Mouse (Mus musculus) midbrain, embryonic 11.5 days (tissue): Measurements from ENCODE around the gene Insm2. TPM values are rescaled to one million over a fixed set of nuclear protein-coding genes. Genes with fewer than 3 reads are reported as not detected.

Experiments used
- ATAC-seq: fragments of 200-750 bp; cut with Nextera tagmentation; 2 replicates; pipeline ENCODE4 v1.8.0; 2017; ENCODE audit warnings: moderate TSS enrichment, moderate library complexity; ENCODE audit not compliant: low FRiP score
- DNase-seq: peaks from one replicate; pipeline ENCODE4 v3.0.0; 2015; ENCODE audit warnings: low spot score; ENCODE audit errors: missing footprints
- H3K27ac ChIP-seq: fragments of 300-500 bp; sonication (generic); 2 replicates; pipeline ENCODE4 v1.5.1; 2014; ENCODE audit warnings: low read depth, low read length
- H3K27me3 ChIP-seq: fragments of 300-500 bp; sonication (generic); 2 replicates; pipeline ENCODE4 v1.6.1; 2014; ENCODE audit warnings: mild to moderate bottlenecking, low read length, moderate library complexity, mixed read lengths; ENCODE audit not compliant: control insufficient read depth, insufficient read depth
- H3K36me3 ChIP-seq: fragments of 300-500 bp; sonication (generic); 2 replicates; pipeline ENCODE4 v1.6.1; 2014; ENCODE audit warnings: mild to moderate bottlenecking, low read length, moderate library complexity, mixed read lengths; ENCODE audit not compliant: control insufficient read depth, insufficient read depth
- H3K4me1 ChIP-seq: fragments of 300-500 bp; sonication (generic); 2 replicates; pipeline ENCODE4 v1.6.1; 2014; ENCODE audit warnings: low read length; ENCODE audit not compliant: control insufficient read depth, insufficient read depth
- H3K4me2 ChIP-seq: fragments of 300-500 bp; sonication (generic); 2 replicates; pipeline ENCODE4 v1.6.1; 2014; ENCODE audit warnings: mild to moderate bottlenecking, moderate library complexity
- H3K4me3 ChIP-seq: fragments of 300-500 bp; sonication (generic); 2 replicates; pipeline ENCODE4 v1.5.1; 2014; ENCODE audit warnings: low read depth, low read length
- H3K9ac ChIP-seq: fragments of 300-500 bp; sonication (generic); 2 replicates; pipeline ENCODE4 v1.6.1; 2014; ENCODE audit warnings: low read length
- H3K9me3 ChIP-seq: fragments of 300-500 bp; sonication (generic); 2 replicates; pipeline ENCODE4 v1.6.1; 2016; ENCODE audit warnings: low read length; ENCODE audit not compliant: control insufficient read depth
- WGBS: fragments of 180-500 bp; shearing (Covaris S2); extraction: QIAGEN DNeasy Blood & Tissue Kit; methylation state at CpG from one replicate; pipeline ENCODE4 v1.1.7; 2014; 5-methylcytosine and 5-hydroxymethylcytosine counted together
- polyA plus RNA-seq: library from polyadenylated mRNA; unstranded; fragments of >200 nt; fragmentation: Nextera tagmentation; extraction: Ambion mirVana; gene quantifications from 2 replicates; pipeline ENCODE4 v1.2.1, GENCODE M21; 2014

The Insm2 gene
- polyA plus RNA-seq, 1 experiment from 2014 or later: 0.57 TPM

DNA sequence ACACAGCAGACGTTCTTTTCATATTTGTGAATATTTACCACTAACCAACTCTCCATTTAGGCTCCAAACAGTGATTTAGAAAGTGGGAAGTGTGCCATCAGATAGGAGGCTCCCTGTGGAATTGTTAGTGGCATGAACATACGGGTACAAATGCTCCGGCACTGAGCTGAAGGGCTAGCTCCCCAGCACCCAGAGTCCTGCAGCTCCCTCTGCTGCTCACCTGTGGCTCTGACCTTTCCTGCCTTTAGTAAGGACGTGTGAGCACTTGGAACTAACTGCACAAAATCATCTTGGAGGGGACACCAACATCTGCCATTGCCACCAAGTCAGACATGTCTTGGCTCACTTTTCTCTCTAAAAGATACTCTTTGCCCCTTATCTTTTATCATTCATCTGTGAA, 27.5 kb downstream of the Insm2 start:
- ATAC-seq (no peak), DNase-seq (peak; percentile 75)
- Histone ChIP-seq H3K4me2 (no peak overlapping the region), H3K27ac (no peak overlapping the region), H3K4me3 (no peak overlapping the region), H3K36me3 (no peaks in the 10 kb centered on the region), H3K27me3 (no peaks in the 10 kb centered on the region), H3K9ac (no peak overlapping the region), H3K4me1 (peaks cover 4% of the 10 kb centered on the region; the same call in 1 of the 2 replicates), H3K9me3 (no peaks in the 10 kb centered on the region)
- WGBS: 31% methylated on average over 4 of the region's 4 CpGs

DNA sequence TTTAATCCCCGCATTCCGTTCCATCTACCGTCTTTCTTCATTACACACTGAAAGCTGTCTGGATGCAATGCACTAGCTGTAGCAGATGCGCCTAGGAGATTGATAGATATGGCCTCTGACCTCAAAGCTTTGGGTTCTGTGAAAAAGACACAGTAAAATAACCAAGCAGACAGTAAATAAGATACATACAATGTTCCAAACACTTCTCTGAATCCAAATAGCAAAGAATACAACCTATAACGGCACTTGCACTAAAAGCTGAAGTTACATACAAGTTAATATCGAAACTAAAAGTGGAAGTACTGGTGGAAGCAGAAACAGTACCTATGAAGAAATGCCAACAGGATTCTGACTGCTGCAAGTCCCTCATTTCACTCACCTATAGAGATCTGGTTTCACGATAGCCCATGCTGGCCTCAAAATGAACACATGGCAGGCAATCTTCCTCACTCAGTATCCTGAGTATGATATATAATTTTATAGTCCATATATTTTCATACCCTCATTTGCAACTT, 48.8 kb downstream of the Insm2 start:
- Histone ChIP-seq H3K9ac (no peak overlapping the region), H3K4me3 (no peak overlapping the region), H3K27ac (no peak overlapping the region), H3K9me3 (no peaks in the 10 kb centered on the region), H3K36me3 (no peaks in the 10 kb centered on the region), H3K27me3 (no peaks in the 10 kb centered on the region), H3K4me1 (no peaks in the 10 kb centered on the region), H3K4me2 (no peak overlapping the region)
- WGBS: 94% methylated on average over 7 of the region's 7 CpGs
- ATAC-seq: no peak
- DNase-seq: no peak

Other genes starting within 250 kb of the Insm2 start
- gene Psma6, start 215.2 kb upstream of the Insm2 start, polyA plus RNA-seq: 506 and 513 TPM in 2 replicates
- gene Nfkbia, start 106.8 kb upstream of the Insm2 start, polyA plus RNA-seq: 43.1 and 45.0 TPM in 2 replicates
- gene Aldoart2, start 34.2 kb upstream of the Insm2 start, polyA plus RNA-seq: not detected in 2 replicates
- gene Ralgapa1, start 221.7 kb downstream of the Insm2 start, polyA plus RNA-seq: 19.0 and 19.1 TPM in 2 replicates
- gene Brms1l, start 236.9 kb downstream of the Insm2 start, polyA plus RNA-seq: 36.0 and 39.7 TPM in 2 replicates